8 mouse cellular contexts compared by ENCODE assay signal in the genomic region with DNA sequence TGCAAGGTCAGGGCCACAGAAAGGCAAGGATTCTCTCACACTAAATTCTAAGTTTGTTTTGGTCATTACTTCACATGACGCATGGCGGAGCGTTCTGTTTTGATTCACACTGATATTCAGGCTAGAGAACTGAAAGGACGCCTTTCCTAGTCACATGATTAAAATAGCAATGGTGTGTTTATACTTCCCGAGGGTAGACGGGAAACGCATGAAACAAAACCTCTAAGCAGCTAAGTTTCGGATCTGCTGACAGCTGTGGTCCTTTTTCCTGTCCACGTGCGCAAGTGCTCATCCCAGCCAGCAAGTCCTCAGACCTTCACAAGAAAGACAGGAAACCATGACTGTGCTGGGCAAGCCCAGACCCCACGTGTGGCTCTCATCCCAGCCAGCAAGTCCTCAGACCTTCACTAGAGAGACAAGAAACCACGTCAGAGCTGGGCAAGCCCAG. TPM values are rescaled to one million over a fixed set of nuclear protein-coding genes. Genes with fewer than 3 reads are reported as not detected.
DNase-seq lines count a peak whose midpoint lies in the region; ATAC-seq lines count a peak whose summit lies in the region.

No protein-coding gene starts in this region.

- peak; percentile 79 for ATAC-seq in granulocyte monocyte progenitor cell, adult 5-6 weeks (replicated peaks; ENCODE audit: poor library complexity, severe bottlenecking)

- peak; percentile 10 for DNase-seq in ovary, postnatal 36 days (ENCODE audit: low spot score)
- no peak for DNase-seq in ovary, postnatal 14 days (ENCODE audit: low spot score)
- peak; percentile 69 for DNase-seq in kidney, adult 9 months
- DNase-seq in lung, postnatal 10 days = peak; percentile 75
- no peak for DNase-seq in testis, postnatal 14 days (ENCODE audit: low spot score)
- no peak for DNase-seq in urinary bladder, adult 2 months (ENCODE audit: low spot score)
- DNase-seq in c-Kit-positive CD71-positive TER-119-positive erythroid progenitor cells, embryonic 14.5 days (ENCODE audit: low spot score) = no peak

RNA-seq across cellular contexts. Expression of a gene that starts 37.7 kb away (rescaled TPM):
- 15.2 and 20.2 TPM in 2 replicates for total RNA-seq in granulocyte monocyte progenitor cell, adult 5-6 weeks (2014; fragmentation: Nextera tagmentation)
- 29.6 and 29.8 TPM in 2 replicates for total RNA-seq in granulocyte monocyte progenitor cell, adult 5-6 weeks (2017)
- polyA plus RNA-seq in urinary bladder, adult 2 months (2012; rRNA removed) = 6.8 and 8.9 TPM in 2 replicates

Comparison
In these comparisons a context has a peak if more than half of its experiments do, and no peak if none do; other contexts are left out.
1. DNase-seq: peak in ovary, postnatal 36 days (single experiment), kidney, adult 9 months (single experiment) and lung, postnatal 10 days (single experiment); none in ovary, postnatal 14 days (single experiment), testis, postnatal 14 days (single experiment), urinary bladder, adult 2 months (single experiment) and c-Kit-positive CD71-positive TER-119-positive erythroid progenitor cells, embryonic 14.5 days (single experiment).